In the genomic region with DNA sequence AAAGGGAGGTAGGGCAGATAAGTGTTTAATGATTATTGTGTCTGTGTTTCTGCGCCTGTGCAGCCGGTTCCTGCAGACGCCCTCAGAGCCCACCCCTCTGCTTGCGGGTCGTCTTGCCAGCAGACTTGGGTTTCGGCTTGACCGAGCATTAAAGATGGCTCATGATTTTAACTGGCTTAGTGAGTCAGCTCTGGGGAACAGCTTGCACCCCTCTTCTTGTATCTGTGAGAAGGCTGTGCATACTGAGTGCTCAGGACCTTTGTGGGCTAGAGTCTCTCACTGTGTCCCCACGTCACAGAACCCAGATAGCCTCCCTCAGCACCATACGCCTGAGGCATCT, we compare ENCODE assay signal across 15 mouse cellular contexts. TPM values are rescaled to one million over a fixed set of nuclear protein-coding genes. Genes with fewer than 3 reads are reported as not detected.
A peak's percentile ranks its signal among the peaks of the same experiment; 100 is the strongest.
DNase-seq lines count a peak whose midpoint lies in the region; ATAC-seq lines count a peak whose summit lies in the region.
"Had no signal": no experiment of that assay in that cellular context is flagged by ENCODE, and none has a peak within 500 bp of the region (broad histone marks: within the 10 kb centered on the region; RNA-seq: fewer than 3 reads in every experiment).

No protein-coding gene starts in this region.

- no peak overlapping the region; the same call in 1 of the 2 replicates for H3K9ac ChIP-seq in neural tube, embryonic 11.5 days (ENCODE audit: low read length)
- 0 out of 2 replicates have a peak overlapping the region, but pooled peaks have one; percentile 31 for H3K9ac ChIP-seq in stomach, embryonic 16.5 days (ENCODE audit: low read length)
- H3K9ac ChIP-seq: forebrain, embryonic 15.5 days; neural tube, embryonic 13.5 days had no signal

- DNase-seq in heart, embryonic 10.5 days (ENCODE audit: low spot score), result no peak
- no peak for DNase-seq in heart, adult 18-20 months
- DNase-seq in neural tube, embryonic 11.5 days (ENCODE audit: low spot score), result no peak
- no peak for DNase-seq in neural tube, embryonic 10.5 days (ENCODE audit: extremely low spot score, low spot score)
- no peak for DNase-seq in limb, embryonic 10.5 days (ENCODE audit: low spot score)
- DNase-seq in frontal cortex, adult 2 months (ENCODE audit: extremely low spot score in 1 of 2, low spot score in 1 of 2), result no peak
- DNase-seq in adrenal gland, postnatal 10 days, result no peak
- DNase-seq: adrenal gland, adult 8-10 months; cerebellum, adult 18-20 months; kidney, postnatal 4 days; right cerebral cortex, postnatal 4 days had no signal

- H3K36me3 ChIP-seq in heart, embryonic 10.5 days, result no peaks in the 10 kb centered on the region
- H3K36me3 ChIP-seq in neural tube, embryonic 11.5 days (ENCODE audit: control insufficient read depth, insufficient read depth, low read length), result no peaks in the 10 kb centered on the region
- no peaks in the 10 kb centered on the region for H3K36me3 ChIP-seq in limb, embryonic 10.5 days
- H3K36me3 ChIP-seq in stomach, embryonic 16.5 days (ENCODE audit: control insufficient read depth, insufficient read depth, low read length), result no peaks in the 10 kb centered on the region
- H3K36me3 ChIP-seq: forebrain, embryonic 15.5 days; neural tube, embryonic 13.5 days had no signal

- H3K4me2 ChIP-seq in neural tube, embryonic 11.5 days (ENCODE audit: low read depth), result no peak overlapping the region
- H3K4me2 ChIP-seq in stomach, embryonic 16.5 days (ENCODE audit: low read depth, low read length), result no peak overlapping the region
- H3K4me2 ChIP-seq: forebrain, embryonic 15.5 days; neural tube, embryonic 13.5 days had no signal

- 0 out of 2 replicates have a peak, but pooled peaks cover 32% of the 10 kb centered on the region for H3K27me3 ChIP-seq in heart, embryonic 10.5 days (ENCODE audit: insufficient read depth, poor library complexity, severe bottlenecking)
- H3K27me3 ChIP-seq in neural tube, embryonic 11.5 days (ENCODE audit: control insufficient read depth, insufficient read depth, low read length), result no peaks in the 10 kb centered on the region
- H3K27me3 ChIP-seq in limb, embryonic 10.5 days (ENCODE audit: low read depth, poor library complexity, severe bottlenecking), result no peaks in the 10 kb centered on the region
- H3K27me3 ChIP-seq in stomach, embryonic 16.5 days (ENCODE audit: control insufficient read depth, insufficient read depth, low read length), result no peaks in the 10 kb centered on the region
- H3K27me3 ChIP-seq: CH12.LX; forebrain, embryonic 15.5 days; neural tube, embryonic 13.5 days had no signal

- no peak for ATAC-seq in neural tube, embryonic 11.5 days (ENCODE audit: insufficient read depth, low FRiP score, low TSS enrichment)
- ATAC-seq in stomach, embryonic 16.5 days (ENCODE audit: insufficient read depth, low FRiP score), result no peak
- ATAC-seq: forebrain, embryonic 15.5 days had no signal

- no peaks in the 10 kb centered on the region for H3K9me3 ChIP-seq in heart, embryonic 10.5 days
- no peaks in the 10 kb centered on the region for H3K9me3 ChIP-seq in neural tube, embryonic 11.5 days (ENCODE audit: control insufficient read depth, low read length)
- no peaks in the 10 kb centered on the region for H3K9me3 ChIP-seq in limb, embryonic 10.5 days (replicated peaks)
- H3K9me3 ChIP-seq in stomach, embryonic 16.5 days (replicated peaks; ENCODE audit: control insufficient read depth, low read length), result no peaks in the 10 kb centered on the region
- H3K9me3 ChIP-seq: forebrain, embryonic 15.5 days; neural tube, embryonic 13.5 days had no signal

- WGBS in heart, embryonic 10.5 days, result 49% methylated on average over 9 of the region's 9 CpGs
- WGBS in neural tube, embryonic 11.5 days, result 30% methylated on average over 9 of the region's 9 CpGs
- 36% methylated on average over 9 of the region's 9 CpGs for WGBS in limb, embryonic 10.5 days
- WGBS in stomach, embryonic 16.5 days, result 50% methylated on average over 9 of the region's 9 CpGs

- peaks cover 67% of the 10 kb centered on the region for H3K4me1 ChIP-seq in heart, embryonic 10.5 days
- H3K4me1 ChIP-seq in neural tube, embryonic 11.5 days (ENCODE audit: control insufficient read depth, insufficient read depth, low read length), result peaks cover 6% of the 10 kb centered on the region
- H3K4me1 ChIP-seq in limb, embryonic 10.5 days, result peaks cover 35% of the 10 kb centered on the region
- peaks cover 23% of the 10 kb centered on the region for H3K4me1 ChIP-seq in stomach, embryonic 16.5 days (ENCODE audit: control insufficient read depth, insufficient read depth, low read length)

- peak overlapping the region; percentile 25; the same call in 1 of the 2 replicates for H3K27ac ChIP-seq in heart, embryonic 10.5 days
- H3K27ac ChIP-seq in neural tube, embryonic 11.5 days (ENCODE audit: low read depth, low read length), result 0 out of 2 replicates have a peak overlapping the region, but pooled peaks have one; percentile 8
- H3K27ac ChIP-seq in limb, embryonic 10.5 days, result 0 out of 2 replicates have a peak overlapping the region, but pooled peaks have one; percentile 61
- peak overlapping the region; percentile 70 for H3K27ac ChIP-seq in stomach, embryonic 16.5 days (ENCODE audit: low read length)
- H3K27ac ChIP-seq: forebrain, embryonic 15.5 days had no signal

- no peak overlapping the region for H3K4me3 ChIP-seq in heart, embryonic 10.5 days
- H3K4me3 ChIP-seq in neural tube, embryonic 11.5 days (ENCODE audit: low read depth, low read length), result no peak overlapping the region
- H3K4me3 ChIP-seq in limb, embryonic 10.5 days, result no peak overlapping the region
- no peak overlapping the region for H3K4me3 ChIP-seq in stomach, embryonic 16.5 days (replicated peaks; ENCODE audit: low read length)
- H3K4me3 ChIP-seq: forebrain, embryonic 15.5 days; neural tube, embryonic 13.5 days had no signal

RNA-seq across cellular contexts. Expression of gene Megf6, which starts 54.4 kb away (rescaled TPM):
- polyA plus RNA-seq in heart, embryonic 10.5 days (2016; fragmentation: Nextera tagmentation; extraction: Ambion mirVana), result 8.7 and 13.5 TPM in 2 replicates
- total RNA-seq in heart, adult 18-20 months (2021), result 1 to 10 TPM; 3.7 to 4.6 TPM
- polyA plus RNA-seq in neural tube, embryonic 11.5 days (2014; fragmentation: Nextera tagmentation; extraction: Ambion mirVana), result 22.1 and 22.7 TPM in 2 replicates
- 33.6 and 43.5 TPM in 2 replicates for polyA plus RNA-seq in limb, embryonic 10.5 days (2016; fragmentation: Nextera tagmentation; extraction: Ambion mirVana)
- polyA plus RNA-seq in stomach, embryonic 16.5 days (2015; fragmentation: Nextera tagmentation; extraction: Ambion mirVana), result 25.2 and 25.6 TPM in 2 replicates
- polyA plus RNA-seq in frontal cortex, adult 2 months (2012; rRNA removed), result 3.0 and 5.4 TPM in 2 replicates
- total RNA-seq in adrenal gland, postnatal 10 days (2021), result 10 to 100 TPM in 1 of 2 experiments, 1 to 10 TPM in 1; 9.5 to 10.3 TPM
- total RNA-seq: CH12.LX had no signal

Comparison
In these comparisons a context has a peak if more than half of its experiments do, and no peak if none do; other contexts are left out.
1. H3K27ac ChIP-seq: peak in every context shown above with its lines; median percentile 70 in stomach, embryonic 16.5 days; 61 in limb, embryonic 10.5 days; 25 in heart, embryonic 10.5 days; 8 in neural tube, embryonic 11.5 days.